Mouse (Mus musculus) lung, embryonic 16.5 days (tissue): ENCODE data around the gene Chia1. TPM values are rescaled to one million over a fixed set of nuclear protein-coding genes. Genes with fewer than 3 reads are reported as not detected.
"Not testable (repeated sequence)": the region's sequence is repeated elsewhere in the genome, so short reads cannot be mapped to it uniquely, and the experiment has no call there.

Source experiments
- ATAC-seq: fragments of 200-750 bp; cut with Nextera tagmentation; 2 replicates; pipeline ENCODE4 v1.8.0; 2017; ENCODE audit warnings: low read depth, mild to moderate bottlenecking, moderate library complexity
- H3K27ac ChIP-seq: fragments of 300-500 bp; sonication (generic); 2 replicates; pipeline ENCODE4 v1.5.1; 2014; ENCODE audit warnings: mild to moderate bottlenecking, control low read depth, low read length
- H3K27me3 ChIP-seq: fragments of 300-500 bp; sonication (generic); 2 replicates; pipeline ENCODE4 v1.6.1; 2014; ENCODE audit warnings: low read depth, low read length, mixed read lengths; ENCODE audit not compliant: control insufficient read depth, insufficient read depth
- H3K36me3 ChIP-seq: fragments of 300-500 bp; sonication (generic); 2 replicates; pipeline ENCODE4 v1.6.1; 2014; ENCODE audit warnings: low read length; ENCODE audit not compliant: control insufficient read depth, insufficient read depth
- H3K4me1 ChIP-seq: fragments of 300-500 bp; sonication (generic); replicated peaks from 2 replicates; pipeline ENCODE4 v1.6.1; 2014; ENCODE audit warnings: low read length, mixed read lengths; ENCODE audit not compliant: control insufficient read depth, insufficient read depth
- H3K4me2 ChIP-seq: fragments of 300-500 bp; sonication (generic); 2 replicates; pipeline ENCODE4 v1.6.1; 2014; ENCODE audit warnings: low read depth, low read length, control low read depth
- H3K4me3 ChIP-seq: fragments of 300-500 bp; sonication (generic); 2 replicates; pipeline ENCODE4 v1.5.1; 2014; ENCODE audit warnings: mild to moderate bottlenecking, low read length, control low read depth
- H3K9ac ChIP-seq: fragments of 300-500 bp; sonication (generic); 2 replicates; pipeline ENCODE4 v1.6.1; 2014; ENCODE audit warnings: low read length, control low read depth
- H3K9me3 ChIP-seq: fragments of 300-500 bp; sonication (generic); 2 replicates; pipeline ENCODE4 v1.6.1; 2016; ENCODE audit warnings: low read length; ENCODE audit not compliant: control insufficient read depth
- WGBS: fragments of 180-500 bp; shearing (Covaris S2); extraction: QIAGEN DNeasy Blood & Tissue Kit; methylation state at CpG from one replicate; pipeline ENCODE4 v1.1.7; 2014; 5-methylcytosine and 5-hydroxymethylcytosine counted together
- polyA plus RNA-seq: library from polyadenylated mRNA; unstranded; fragments of >200 nt; fragmentation: Nextera tagmentation; extraction: Ambion mirVana; gene quantifications from 2 replicates; pipeline ENCODE4 v1.2.1, GENCODE M21; 2015

Gene Chia1
- polyA plus RNA-seq, 1 experiment from 2014 or later, result 0.35 TPM

- no peak within 1 kb of the TSS for H3K4me3 ChIP-seq
- no peak for ATAC-seq
- WGBS, result 70% methylated on average over 3 of the region's 3 CpGs
These were observed 54.4 kb downstream of the Chia1 start, which contains the start of gene Chil3 for GRCm38 (mm10) chr3:106167464-106167863. Gene Chil3 (minus strand): TSS chr3:106167564.

GRCm38 (mm10) chr3:106170522-106171053 lies 57.6 kb downstream of the Chia1 start:
- no peak for ATAC-seq
- H3K9me3 ChIP-seq, result peaks cover 5% of the 10 kb centered on the region; the same call in 1 of the 2 replicates
- 40% methylated on average over 1 of the region's 1 CpGs for WGBS
- H3K4me1 ChIP-seq, result no peaks in the 10 kb centered on the region
- H3K4me3 ChIP-seq, result no peak overlapping the region
- H3K27me3 ChIP-seq, result no peaks in the 10 kb centered on the region
- no peak overlapping the region for H3K4me2 ChIP-seq
- H3K9ac ChIP-seq, result no peak overlapping the region
- no peaks in the 10 kb centered on the region for H3K36me3 ChIP-seq
- no peak overlapping the region for H3K27ac ChIP-seq

More at GRCm38 (mm10) chr3:106167464-106167863, 54.4 kb downstream of the Chia1 start, which contains the start of gene Chil3:
- Histone ChIP-seq H3K9ac (no peak within 1 kb of the TSS), H3K36me3 (no peaks in the 10 kb centered on the region), H3K9me3 (peaks cover 5% of the 10 kb centered on the region; the same call in 1 of the 2 replicates), H3K27ac (no peak within 1 kb of the TSS), H3K27me3 (no peaks in the 10 kb centered on the region), H3K4me1 (no peaks in the 10 kb centered on the region), H3K4me2 (no peak within 1 kb of the TSS)

GRCm38 (mm10) chr3:106171135-106171731 lies 58.2 kb downstream of the Chia1 start:
- H3K4me1 ChIP-seq, result no peaks in the 10 kb centered on the region

DNA sequence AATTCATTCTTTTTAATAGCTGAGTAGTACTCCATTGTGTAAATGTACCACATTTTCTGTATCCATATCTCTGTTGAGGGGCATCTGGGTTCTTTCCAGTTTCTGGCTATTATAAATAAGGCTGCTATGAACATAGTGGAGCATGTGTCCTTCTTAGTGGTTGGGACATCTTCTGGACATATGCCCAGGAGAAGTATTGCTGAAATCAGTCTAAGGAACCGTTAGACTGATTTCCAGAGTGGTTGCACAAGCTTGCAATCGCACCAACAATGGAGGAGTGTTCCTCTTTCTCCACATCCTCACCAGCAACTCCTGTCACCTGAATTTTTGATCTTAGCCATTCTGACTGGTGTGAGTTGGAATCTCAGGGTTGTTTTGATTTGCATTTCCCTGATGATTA lies 59.5 kb downstream of the Chia1 start:
- H3K9me3 ChIP-seq, H3K27ac ChIP-seq, H3K4me1 ChIP-seq, H3K9ac ChIP-seq, H3K4me2 ChIP-seq, H3K36me3 ChIP-seq, ATAC-seq, H3K4me3 ChIP-seq, H3K27me3 ChIP-seq: not testable (repeated sequence)
- whole genome bisulfite sequencing, result 61% methylated on average over 2 of the region's 2 CpGs

More at GRCm38 (mm10) chr3:106171135-106171731, 58.2 kb downstream of the Chia1 start:
- no peak overlapping the region for H3K27ac ChIP-seq
- H3K4me3 ChIP-seq, result no peak overlapping the region
- H3K36me3 ChIP-seq, result no peaks in the 10 kb centered on the region
- no peak for ATAC-seq
- WGBS, result 63% methylated on average over 1 of the region's 1 CpGs
- no peaks in the 10 kb centered on the region for H3K27me3 ChIP-seq
- H3K4me2 ChIP-seq, result no peak overlapping the region
- H3K9ac ChIP-seq, result no peak overlapping the region
- H3K9me3 ChIP-seq, result peaks cover 5% of the 10 kb centered on the region; the same call in 1 of the 2 replicates

GRCm38 (mm10) chr3:106174971-106175370 lies 61.9 kb downstream of the Chia1 start:
- not testable (repeated sequence) for H3K9ac ChIP-seq, ATAC-seq, H3K4me2 ChIP-seq, H3K4me1 ChIP-seq, H3K36me3 ChIP-seq, H3K27me3 ChIP-seq, H3K4me3 ChIP-seq, H3K27ac ChIP-seq
- WGBS, result 47% methylated on average over 2 of the region's 2 CpGs
- H3K9me3 ChIP-seq, result peaks cover 11% of the 10 kb centered on the region

GRCm38 (mm10) chr3:106177509-106178189 lies 64.6 kb downstream of the Chia1 start:
- no peaks in the 10 kb centered on the region for H3K27me3 ChIP-seq
- H3K4me3 ChIP-seq, result no peak overlapping the region
- WGBS, result 82% methylated on average over 13 of the region's 13 CpGs
- peaks cover 6% of the 10 kb centered on the region for H3K9me3 ChIP-seq
- H3K36me3 ChIP-seq, result no peaks in the 10 kb centered on the region
- no peak overlapping the region for H3K4me2 ChIP-seq
- H3K27ac ChIP-seq, result no peak overlapping the region
- no peak for ATAC-seq
- no peaks in the 10 kb centered on the region for H3K4me1 ChIP-seq
- no peak overlapping the region for H3K9ac ChIP-seq

Other genes with a start within 250 kb of the Chia1 start
- 0.45 TPM in 2 replicates for gene Adora3, start 242.4 kb upstream of the Chia1 start, polyA plus RNA-seq
- gene Tmigd3, start 242.3 kb upstream of the Chia1 start, polyA plus RNA-seq, result not detected in 2 replicates
- gene I830077J02Rik, start 180.6 kb upstream of the Chia1 start, polyA plus RNA-seq, result 0.93 TPM in 2 replicates
- gene Wdr77, start 153.9 kb upstream of the Chia1 start, polyA plus RNA-seq, result 102 and 117 TPM in 2 replicates
- 465 and 474 TPM in 2 replicates for gene Atp5f1, start 153.1 kb upstream of the Chia1 start, polyA plus RNA-seq
- gene Ovgp1, start 139.5 kb upstream of the Chia1 start, polyA plus RNA-seq, result 0.97 and 2.1 TPM in 2 replicates
- 11.3 and 16.2 TPM in 2 replicates for gene Pifo, start 98.6 kb upstream of the Chia1 start, polyA plus RNA-seq
- gene Chil5, start 80.4 kb upstream of the Chia1 start, polyA plus RNA-seq, result not detected in 2 replicates
- gene Chil3, start 54.3 kb downstream of the Chia1 start, polyA plus RNA-seq, result 0.10 and 0.31 TPM in 2 replicates
- 0.14 TPM in 1 of 2 replicates, not detected in the other for gene Chil4, start 106.3 kb downstream of the Chia1 start, polyA plus RNA-seq